25 mouse cellular contexts compared by ENCODE assay signal in genomic region chr1:59384400-59384799, GRCm38 (mm10).
DNase-seq lines count a peak whose midpoint lies in the region; ATAC-seq and TF ChIP-seq lines count a peak whose summit lies in the region.
"Had no signal": no experiment of that assay in that cellular context is flagged by ENCODE, and none has a peak within 500 bp of the region (broad histone marks: within the 10 kb centered on the region; RNA-seq: fewer than 3 reads in every experiment).

No protein-coding gene starts in this region.

- no peaks in the 10 kb centered on the region for H3K27me3 ChIP-seq in C2C12 (ENCODE audit: control insufficient read depth, insufficient read depth, insufficient read length)
- H3K27me3 ChIP-seq in myocyte (ENCODE audit: control insufficient read depth, insufficient read depth, insufficient read length), result no peaks in the 10 kb centered on the region
- no peaks in the 10 kb centered on the region for H3K27me3 ChIP-seq in liver, embryonic 12.5 days (replicated peaks)
- H3K27me3 ChIP-seq: CH12.LX, Patski had no signal

- H3K79me2 ChIP-seq in C2C12 (ENCODE audit: control insufficient read depth, insufficient read depth) (no peaks in the 10 kb centered on the region), myocyte (ENCODE audit: control insufficient read depth, insufficient read depth) (no peaks in the 10 kb centered on the region)

- no peak overlapping the region for H3K4me3 ChIP-seq in C2C12 (ENCODE audit: insufficient read depth, poor library complexity, severe bottlenecking)
- no peak overlapping the region for H3K4me3 ChIP-seq in ES-E14 (ENCODE audit: insufficient read depth in 1 of 2, low read depth in 1 of 2, low read length in 2 of 2, poor library complexity in 1 of 2, severe bottlenecking in 1 of 2)
- H3K4me3 ChIP-seq in myocyte, result no peak overlapping the region
- H3K4me3 ChIP-seq in liver, embryonic 12.5 days, result no peak overlapping the region

- H3K36me3 ChIP-seq in C2C12 (ENCODE audit: control insufficient read depth, insufficient read depth) (no peaks in the 10 kb centered on the region), ES-E14 (ENCODE audit: control insufficient read depth, insufficient read depth, low read length, poor library complexity, severe bottlenecking) (no peaks in the 10 kb centered on the region), myocyte (ENCODE audit: control insufficient read depth, insufficient read depth) (no peaks in the 10 kb centered on the region)
- H3K36me3 ChIP-seq in liver, embryonic 12.5 days, result no peaks in the 10 kb centered on the region
- H3K36me3 ChIP-seq: G1E had no signal

- H3K4me2 ChIP-seq in myocyte (ENCODE audit: low read depth), result no peak overlapping the region
- no peak overlapping the region for H3K4me2 ChIP-seq in liver, embryonic 12.5 days

- H3ac ChIP-seq in C2C12 (ENCODE audit: control insufficient read depth, insufficient read length, low read depth) (no peak overlapping the region), myocyte (ENCODE audit: control insufficient read depth, insufficient read length) (no peak overlapping the region)

- no peak for TF ChIP-seq CTCF in C2C12 (IDR thresholded peaks at IDR 0.05; ENCODE audit: control insufficient read depth, insufficient read depth, insufficient read length)

- no peak for TF ChIP-seq POLR2A in myocyte (IDR thresholded peaks at IDR 0.05; ENCODE audit: insufficient read length, low read depth)

- DNase-seq in ES-E14 (ENCODE audit: low read depth, low spot score) (no peak), R1 (ENCODE audit: low read depth, low spot score) (peak; percentile 54)
- no peak for DNase-seq in frontal cortex, postnatal 25 days (ENCODE audit: low spot score in 2 of 2)
- DNase-seq in gastrocnemius, postnatal 4 days (ENCODE audit: low spot score in 2 of 2), result no peak
- DNase-seq in spleen, postnatal 4 days (ENCODE audit: low spot score in 2 of 2), result no peak
- DNase-seq: adrenal gland, adult 2 months; adrenal gland, adult 8-10 months; adrenal gland, postnatal 10 days; adrenal gland, postnatal 14 days; adrenal gland, postnatal 25 days; adrenal gland, postnatal 36 days; B cell, adult 2 months; cerebellum, adult 11 months; cerebellum, adult 11-12 months; cerebellum, adult 18-20 months; cerebellum, adult 2 months; cerebellum, adult 8-10 months had no signal

- 70% methylated on average over 3 of the region's 3 CpGs for WGBS in liver, embryonic 12.5 days (ENCODE audit: insufficient replicate concordance)

- ATAC-seq in liver, embryonic 12.5 days, result no peak
- ATAC-seq: activated CD4-positive, CD25-positive, alpha-beta regulatory T cell, adult 4 months; CD4-positive, CD25-positive, alpha-beta regulatory T cell, adult 4 months; Patski had no signal

- peaks cover 5 to 9% of the 10 kb centered on the region in 2 experiments; a peak in 2 of 4 replicates for H3K4me1 ChIP-seq in ES-E14 (ENCODE audit: control insufficient read depth in 2 of 2, insufficient read depth in 2 of 2, low read length in 2 of 2, poor library complexity in 1 of 2)
- peaks cover 14% of the 10 kb centered on the region; the same call in 1 of the 2 replicates for H3K4me1 ChIP-seq in liver, embryonic 12.5 days

- H3K79me3 ChIP-seq in C2C12 (ENCODE audit: low read depth), result no peaks in the 10 kb centered on the region

- H3K9ac ChIP-seq in ES-E14 (ENCODE audit: insufficient read depth, low read depth, low read length, poor library complexity, severe bottlenecking), result no peak overlapping the region
- no peak overlapping the region for H3K9ac ChIP-seq in liver, embryonic 12.5 days

- no peak overlapping the region for H3K27ac ChIP-seq in ES-E14 (ENCODE audit: insufficient read depth, low read depth, low read length, poor library complexity, severe bottlenecking)
- H3K27ac ChIP-seq in liver, embryonic 12.5 days, result no peak overlapping the region

- in situ Hi-C loops in ES-E14 (cut with MboI; ENCODE audit: low sequenced_read_pairs in 2 of 2, unreplicated experiment in 2 of 2), result no loop called here

- no peaks in the 10 kb centered on the region for H3K9me3 ChIP-seq in ES-E14 (ENCODE audit: control insufficient read depth, insufficient read depth, low read depth, low read length)
- H3K9me3 ChIP-seq in liver, embryonic 12.5 days (replicated peaks), result no peaks in the 10 kb centered on the region
- H3K9me3 ChIP-seq: G1E had no signal

TF ChIP-seq in C2C12, 6 proteins besides CTCF, POLR2A, EP300 and RAD21:
- TF ChIP-seq MYOG (IDR thresholded peaks at IDR 0.05; ENCODE audit: control insufficient read depth, extremely low read depth, insufficient read length) (no peak), MYOD1 (IDR thresholded peaks at IDR 0.05; ENCODE audit: control insufficient read depth, insufficient read length, low read depth) (peak; percentile 26)

TF ChIP-seq in ES-E14, 5 proteins besides CTCF, POLR2A, EP300 and RAD21:
- no peak for TF ChIP-seq ZC3H11A (IDR thresholded peaks at IDR 0.05; ENCODE audit: borderline replicate concordance, low read depth, low read length)
- peak; percentile 19; the same call in 1 of the 2 replicates for TF ChIP-seq MAFK (IDR thresholded peaks at IDR 0.05; ENCODE audit: insufficient read depth, low read depth, low read length)

TF ChIP-seq in myocyte, 11 proteins besides CTCF, POLR2A, EP300 and RAD21:
- TF ChIP-seq MYOD1 (IDR thresholded peaks at IDR 0.05; ENCODE audit: control insufficient read depth in 1 of 3, insufficient read length in 2 of 3, low read depth in 2 of 3) (peak; percentile 76 to 86 (median 81)), MYOG (IDR thresholded peaks at IDR 0.05; ENCODE audit: control insufficient read depth in 1 of 3, insufficient read depth in 1 of 3, insufficient read length in 2 of 3, low read depth in 2 of 3) (no peak), TCF3 (IDR thresholded peaks at IDR 0.05; ENCODE audit: insufficient read length, low read depth) (no peak), POLR2AphosphoS2 (IDR thresholded peaks at IDR 0.05; ENCODE audit: insufficient read length, low read depth) (no peak)
